Comparison of ENCODE assay signal across 8 mouse cellular contexts in genomic region chr10:128083688-128084087, GRCm38 (mm10). TPM values are rescaled to one million over a fixed set of nuclear protein-coding genes. Genes with fewer than 3 reads are reported as not detected.
DNase-seq lines count a peak whose midpoint lies in the region; ATAC-seq and TF ChIP-seq lines count a peak whose summit lies in the region.

No protein-coding gene starts in this region.

- no peak for TF ChIP-seq CTCF in layer of hippocampus, adult 2 months (conservative IDR thresholded peaks at IDR 0.05)
- TF ChIP-seq CTCF in MEL (IDR thresholded peaks at IDR 0.05 in 2 of 3, conservative IDR thresholded peaks at IDR 0.05 in 1 of 3; ENCODE audit: control insufficient read depth in 1 of 3, insufficient read depth in 1 of 3, low read depth in 2 of 3, low read length in 3 of 3, poor library complexity in 1 of 3, severe bottlenecking in 1 of 3), result no peak

- peak overlapping the region; percentile 99 for H3K27ac ChIP-seq in layer of hippocampus, adult 2 months
- H3K27ac ChIP-seq in MEL (ENCODE audit: control insufficient read depth, low read depth, low read length), result peak overlapping the region; percentile 87
- H3K27ac ChIP-seq in hindbrain, embryonic 11.5 days (ENCODE audit: low read depth, low read length), result peak overlapping the region; percentile 56
- H3K27ac ChIP-seq in liver, embryonic 16.5 days (ENCODE audit: low read length), result peak overlapping the region; percentile 86

- H3K4me1 ChIP-seq in MEL (ENCODE audit: control insufficient read depth in 1 of 2, insufficient read depth in 2 of 2, low read length in 2 of 2), result peaks cover 6 to 27% of the 10 kb centered on the region in 2 experiments
- 0 out of 2 replicates have a peak, but pooled peaks cover 2% of the 10 kb centered on the region for H3K4me1 ChIP-seq in hindbrain, embryonic 11.5 days (replicated peaks; ENCODE audit: control insufficient read depth, insufficient read depth, low read length)
- H3K4me1 ChIP-seq in liver, embryonic 16.5 days (ENCODE audit: control insufficient read depth, low read depth, low read length), result peaks cover 24% of the 10 kb centered on the region

- H3K27me3 ChIP-seq in MEL (ENCODE audit: control insufficient read depth in 1 of 2, insufficient read depth in 2 of 2, low read length in 2 of 2), result no peaks in the 10 kb centered on the region
- H3K27me3 ChIP-seq in hindbrain, embryonic 11.5 days (ENCODE audit: control insufficient read depth, insufficient read depth, low read length), result no peaks in the 10 kb centered on the region
- H3K27me3 ChIP-seq in liver, embryonic 16.5 days (ENCODE audit: control insufficient read depth, insufficient read depth, low read depth, low read length), result no peaks in the 10 kb centered on the region

- peak overlapping the region; percentile 92 for H3K4me2 ChIP-seq in hindbrain, embryonic 11.5 days (replicated peaks; ENCODE audit: low read depth, low read length)
- H3K4me2 ChIP-seq in liver, embryonic 16.5 days (ENCODE audit: low read depth, low read length), result peak overlapping the region; percentile 83

- TF ChIP-seq EP300 in MEL (IDR thresholded peaks at IDR 0.05; ENCODE audit: low read depth in 1 of 2, low read length in 2 of 2), result no peak

- TF ChIP-seq RAD21 in MEL (IDR thresholded peaks at IDR 0.05; ENCODE audit: low read depth, low read length), result no peak

- peak in 1 of 2 experiments; percentile 3; a peak in 1 of 4 replicates for TF ChIP-seq POLR2A in MEL (IDR thresholded peaks at IDR 0.05; ENCODE audit: control insufficient read depth in 1 of 2, insufficient read depth in 1 of 2, low read depth in 1 of 2, low read length in 2 of 2, poor library complexity in 1 of 2)

- peaks cover 35 to 46% of the 10 kb centered on the region in 2 experiments for H3K36me3 ChIP-seq in MEL (ENCODE audit: control insufficient read depth in 1 of 2, insufficient read depth in 2 of 2, low read length in 2 of 2)
- H3K36me3 ChIP-seq in hindbrain, embryonic 11.5 days (ENCODE audit: control insufficient read depth, insufficient read depth, low read length), result peaks cover 23% of the 10 kb centered on the region
- peaks cover 39% of the 10 kb centered on the region for H3K36me3 ChIP-seq in liver, embryonic 16.5 days (ENCODE audit: control insufficient read depth, insufficient read depth)

- under 1% methylated on average over 22 of the region's 22 CpGs for WGBS in hindbrain, embryonic 11.5 days
- WGBS in liver, embryonic 16.5 days (ENCODE audit: insufficient replicate concordance), result 0% methylated on average over 22 of the region's 22 CpGs

- no peak for DNase-seq in layer of hippocampus, adult 2 months (ENCODE audit: low spot score in 2 of 2)
- no peak for DNase-seq in layer of hippocampus, postnatal 10 days (ENCODE audit: low spot score in 2 of 2)
- DNase-seq in MEL (ENCODE audit: low read depth, low spot score), result peak; percentile 40
- DNase-seq in cerebellum, postnatal 36 days, result peak; percentile 43 to 53
- DNase-seq in hindbrain, embryonic 11.5 days (ENCODE audit: low spot score), result no peak
- peak; percentile 41 for DNase-seq in skeletal muscle tissue, adult 2 months (ENCODE audit: low read depth, low spot score)
- DNase-seq in layer of hippocampus, adult 18-20 months (ENCODE audit: low spot score in 2 of 2), result no peak

- peaks cover 36% of the 10 kb centered on the region for H3K79me2 ChIP-seq in MEL (ENCODE audit: control insufficient read depth, insufficient read depth, low read length, poor library complexity)

- H3K4me3 ChIP-seq in layer of hippocampus, adult 2 months, result peak overlapping the region; percentile 77
- H3K4me3 ChIP-seq in MEL (ENCODE audit: control insufficient read depth in 1 of 2, insufficient read depth in 1 of 2, low read depth in 2 of 2, low read length in 2 of 2), result peak overlapping the region; percentile 63 to 89
- H3K4me3 ChIP-seq in hindbrain, embryonic 11.5 days (ENCODE audit: low read depth, low read length), result peak overlapping the region; percentile 99
- peak overlapping the region; percentile 92 for H3K4me3 ChIP-seq in liver, embryonic 16.5 days (ENCODE audit: low read depth, low read length)

- H3K9me3 ChIP-seq in MEL (replicated peaks; ENCODE audit: insufficient read depth, low read length), result no peaks in the 10 kb centered on the region
- no peaks in the 10 kb centered on the region for H3K9me3 ChIP-seq in hindbrain, embryonic 11.5 days (ENCODE audit: control insufficient read depth, low read length)
- no peaks in the 10 kb centered on the region for H3K9me3 ChIP-seq in liver, embryonic 16.5 days (replicated peaks; ENCODE audit: control insufficient read depth, low read length)

- H3K9ac ChIP-seq in MEL (ENCODE audit: control insufficient read depth, low read depth, low read length, poor library complexity, severe bottlenecking), result peak overlapping the region; percentile 97
- peak overlapping the region; percentile 90 for H3K9ac ChIP-seq in hindbrain, embryonic 11.5 days (ENCODE audit: low read depth, low read length)
- H3K9ac ChIP-seq in liver, embryonic 16.5 days (ENCODE audit: low read depth, low read length), result peak overlapping the region; percentile 93

- ATAC-seq in hindbrain, embryonic 11.5 days (ENCODE audit: low FRiP score), result peak; percentile 3; the same call in 1 of the 2 replicates
- ATAC-seq in liver, embryonic 16.5 days (ENCODE audit: low read depth), result no peak; the same call in 1 of the 2 replicates

TF ChIP-seq in MEL, 35 proteins besides CTCF, POLR2A, EP300 and RAD21:
- TF ChIP-seq HCFC1 (IDR thresholded peaks at IDR 0.05; ENCODE audit: low read depth, low read length) (no peak), CHD2 (IDR thresholded peaks at IDR 0.05; ENCODE audit: low read length) (no peak), MAZ (IDR thresholded peaks at IDR 0.05; ENCODE audit: low read depth, low read length) (no peak), CHD1 (IDR thresholded peaks at IDR 0.05; ENCODE audit: low read depth, low read length) (0 out of 2 replicates have a peak, but pooled peaks have one; percentile 28), MXI1 (IDR thresholded peaks at IDR 0.05; ENCODE audit: low read depth, low read length) (peak; percentile 74), SIN3A (IDR thresholded peaks at IDR 0.05; ENCODE audit: low read length) (peak; percentile 36; the same call in 1 of the 2 replicates)

RNA-seq across cellular contexts. Expression of gene Atp5b, which starts 0.6 kb away (rescaled TPM):
- 1,000 to 10,000 TPM; 1,635 to 1,673 TPM for total RNA-seq in layer of hippocampus, adult 2 months (2021)
- total RNA-seq in layer of hippocampus, postnatal 10 days (2021), result 1,000 to 10,000 TPM; 1,650 to 1,701 TPM
- 2,164 and 2,193 TPM in 2 replicates for total RNA-seq in MEL (2012; rRNA removed)
- 1,000 to 10,000 TPM in 1 of 2 experiments, 100 to 1,000 TPM in 1; 545 to 2,318 TPM for polyA plus RNA-seq in MEL (2012; ENCODE audit: insufficient read depth in 1 of 2, insufficient read length in 2 of 2, low read depth in 1 of 2, low replicate concordance in 2 of 2, missing spikeins in 1 of 2)
- polyA plus RNA-seq in hindbrain, embryonic 11.5 days (2014; fragmentation: Nextera tagmentation; extraction: Ambion mirVana), result 2,416 and 2,461 TPM in 2 replicates
- 1,845 and 1,875 TPM in 2 replicates for polyA plus RNA-seq in liver, embryonic 16.5 days (2015; fragmentation: Nextera tagmentation; extraction: Ambion mirVana)
- total RNA-seq in layer of hippocampus, adult 18-20 months (2021), result 1,000 to 10,000 TPM; 1,726 to 1,851 TPM

RNA-seq across cellular contexts. Expression of gene Baz2a, which starts 7.7 kb away (rescaled TPM):
- 10 to 100 TPM; 42.8 to 45.5 TPM for total RNA-seq in layer of hippocampus, adult 2 months (2021)
- total RNA-seq in layer of hippocampus, postnatal 10 days (2021), result 10 to 100 TPM; 32.0 to 35.1 TPM
- total RNA-seq in MEL (2012; rRNA removed), result 5.5 and 8.2 TPM in 2 replicates
- polyA plus RNA-seq in MEL (2012; ENCODE audit: insufficient read depth in 1 of 2, insufficient read length in 2 of 2, low read depth in 1 of 2, low replicate concordance in 2 of 2, missing spikeins in 1 of 2), result 10 to 100 TPM; 33.8 to 46.0 TPM
- 20.0 and 37.6 TPM in 2 replicates for polyA plus RNA-seq in hindbrain, embryonic 11.5 days (2014; fragmentation: Nextera tagmentation; extraction: Ambion mirVana)
- polyA plus RNA-seq in liver, embryonic 16.5 days (2015; fragmentation: Nextera tagmentation; extraction: Ambion mirVana), result 5.4 and 6.0 TPM in 2 replicates
- 10 to 100 TPM; 39.6 to 41.9 TPM for total RNA-seq in layer of hippocampus, adult 18-20 months (2021)

RNA-seq across cellular contexts. Expression of gene Ptges3, which starts 24.9 kb away (rescaled TPM):
- total RNA-seq in layer of hippocampus, adult 2 months (2021), result 100 to 1,000 TPM; 135 to 142 TPM
- 100 to 1,000 TPM; 166 to 168 TPM for total RNA-seq in layer of hippocampus, postnatal 10 days (2021)
- 233 and 240 TPM in 2 replicates for total RNA-seq in MEL (2012; rRNA removed)
- 100 to 1,000 TPM; 216 to 627 TPM for polyA plus RNA-seq in MEL (2012; ENCODE audit: insufficient read depth in 1 of 2, insufficient read length in 2 of 2, low read depth in 1 of 2, low replicate concordance in 2 of 2, missing spikeins in 1 of 2)
- 590 and 626 TPM in 2 replicates for polyA plus RNA-seq in hindbrain, embryonic 11.5 days (2014; fragmentation: Nextera tagmentation; extraction: Ambion mirVana)
- polyA plus RNA-seq in liver, embryonic 16.5 days (2015; fragmentation: Nextera tagmentation; extraction: Ambion mirVana), result 171 and 201 TPM in 2 replicates
- total RNA-seq in layer of hippocampus, adult 18-20 months (2021), result 100 to 1,000 TPM; 146 to 153 TPM

RNA-seq across cellular contexts. Expression of gene Naca, which starts 48.3 kb away (rescaled TPM):
- total RNA-seq in layer of hippocampus, adult 2 months (2021), result 100 to 1,000 TPM; 333 to 336 TPM
- total RNA-seq in layer of hippocampus, postnatal 10 days (2021), result 100 to 1,000 TPM; 350 to 389 TPM
- total RNA-seq in MEL (2012; rRNA removed), result 1,577 and 1,612 TPM in 2 replicates
- 1,000 to 10,000 TPM in 1 of 2 experiments, 100 to 1,000 TPM in 1; 202 to 1,039 TPM for polyA plus RNA-seq in MEL (2012; ENCODE audit: insufficient read depth in 1 of 2, insufficient read length in 2 of 2, low read depth in 1 of 2, low replicate concordance in 2 of 2, missing spikeins in 1 of 2)
- 858 and 879 TPM in 2 replicates for polyA plus RNA-seq in hindbrain, embryonic 11.5 days (2014; fragmentation: Nextera tagmentation; extraction: Ambion mirVana)
- polyA plus RNA-seq in liver, embryonic 16.5 days (2015; fragmentation: Nextera tagmentation; extraction: Ambion mirVana), result 301 and 339 TPM in 2 replicates
- 100 to 1,000 TPM; 338 to 356 TPM for total RNA-seq in layer of hippocampus, adult 18-20 months (2021)

Comparison
In these comparisons a context has a peak if more than half of its experiments do, and no peak if none do; other contexts are left out.
1. DNase-seq: peak in MEL (single experiment), cerebellum, postnatal 36 days (2 of 2) and skeletal muscle tissue, adult 2 months (single experiment); none in layer of hippocampus, adult 2 months (0 of 2), layer of hippocampus, postnatal 10 days (0 of 2), hindbrain, embryonic 11.5 days (single experiment) and layer of hippocampus, adult 18-20 months (0 of 2).
2. Peak in every context shown above with its lines, with median percentiles within 50 percentile points of each other: H3K27ac ChIP-seq, H3K4me3 ChIP-seq and H3K9ac ChIP-seq.